ENCODE assay signal across 15 mouse cellular contexts in genomic region chr16:37686834-37687233, GRCm38 (mm10). TPM values are rescaled to one million over a fixed set of nuclear protein-coding genes. Genes with fewer than 3 reads are reported as not detected.
DNase-seq lines count a peak whose midpoint lies in the region; ATAC-seq lines count a peak whose summit lies in the region.
"Had no signal": no experiment of that assay in that cellular context is flagged by ENCODE, and none has a peak within 500 bp of the region (broad histone marks: within the 10 kb centered on the region; RNA-seq: fewer than 3 reads in every experiment).

No protein-coding gene starts in this region.

- DNase-seq in forebrain, embryonic 10.5 days (ENCODE audit: extremely low spot score, low spot score), result no peak
- DNase-seq in hindbrain, embryonic 11.5 days (ENCODE audit: low spot score), result no peak
- no peak for DNase-seq in liver, embryonic 13.5 days
- no peak for DNase-seq in T-cell, adult 2 months (ENCODE audit: low spot score)
- DNase-seq: cerebellum, adult 8-10 months; embryo, embryonic 11 days; lung, postnatal 14 days; right cerebral cortex, postnatal 14 days had no signal

- no peaks in the 10 kb centered on the region for H3K9me3 ChIP-seq in forebrain, embryonic 10.5 days
- H3K9me3 ChIP-seq in forebrain, embryonic 16.5 days (ENCODE audit: control insufficient read depth, low read length), result no peaks in the 10 kb centered on the region
- H3K9me3 ChIP-seq in hindbrain, embryonic 11.5 days (ENCODE audit: control insufficient read depth, low read length), result no peaks in the 10 kb centered on the region
- no peaks in the 10 kb centered on the region for H3K9me3 ChIP-seq in hindbrain, embryonic 16.5 days (ENCODE audit: control insufficient read depth, low read length)
- no peaks in the 10 kb centered on the region for H3K9me3 ChIP-seq in embryonic facial prominence, embryonic 12.5 days
- no peaks in the 10 kb centered on the region for H3K9me3 ChIP-seq in liver, embryonic 13.5 days (replicated peaks)
- H3K9me3 ChIP-seq: forebrain, embryonic 13.5 days; kidney, embryonic 15.5 days; limb, embryonic 13.5 days had no signal

- H3K4me3 ChIP-seq in forebrain, embryonic 10.5 days, result no peak overlapping the region
- no peak overlapping the region for H3K4me3 ChIP-seq in forebrain, embryonic 16.5 days (replicated peaks; ENCODE audit: low read length)
- H3K4me3 ChIP-seq in hindbrain, embryonic 11.5 days (ENCODE audit: low read depth, low read length), result no peak overlapping the region
- H3K4me3 ChIP-seq in hindbrain, embryonic 16.5 days (ENCODE audit: low read length), result no peak overlapping the region
- H3K4me3 ChIP-seq in embryonic facial prominence, embryonic 12.5 days, result no peak overlapping the region
- H3K4me3 ChIP-seq in liver, embryonic 13.5 days (replicated peaks), result 0 out of 2 replicates have a peak overlapping the region, but pooled peaks have one; percentile 8
- H3K4me3 ChIP-seq: forebrain, embryonic 13.5 days; kidney, embryonic 15.5 days; limb, embryonic 13.5 days had no signal

- H3K4me2 ChIP-seq in forebrain, embryonic 16.5 days (ENCODE audit: low read length), result no peak overlapping the region
- no peak overlapping the region for H3K4me2 ChIP-seq in hindbrain, embryonic 11.5 days (replicated peaks; ENCODE audit: low read depth, low read length)
- no peak overlapping the region for H3K4me2 ChIP-seq in hindbrain, embryonic 16.5 days (ENCODE audit: low read length)
- no peak overlapping the region for H3K4me2 ChIP-seq in embryonic facial prominence, embryonic 12.5 days (replicated peaks)
- H3K4me2 ChIP-seq in liver, embryonic 13.5 days, result peak overlapping the region; percentile 49
- H3K4me2 ChIP-seq: forebrain, embryonic 13.5 days; kidney, embryonic 15.5 days; limb, embryonic 13.5 days had no signal

- ATAC-seq in forebrain, embryonic 16.5 days, result no peak
- no peak for ATAC-seq in hindbrain, embryonic 11.5 days (ENCODE audit: low FRiP score)
- no peak for ATAC-seq in hindbrain, embryonic 16.5 days
- no peak for ATAC-seq in embryonic facial prominence, embryonic 12.5 days (ENCODE audit: insufficient number of reproducible peaks, insufficient read depth, low FRiP score, low TSS enrichment)
- ATAC-seq in liver, embryonic 13.5 days (ENCODE audit: low read depth), result peak; percentile 35; the same call in 1 of the 2 replicates
- ATAC-seq in activated CD4-positive, CD25-positive, alpha-beta regulatory T cell, adult 4 months, result no peak
- ATAC-seq: forebrain, embryonic 13.5 days had no signal

- H3K27me3 ChIP-seq in forebrain, embryonic 10.5 days (ENCODE audit: poor library complexity, severe bottlenecking), result peaks cover 19% of the 10 kb centered on the region
- no peaks in the 10 kb centered on the region for H3K27me3 ChIP-seq in forebrain, embryonic 16.5 days (replicated peaks; ENCODE audit: control insufficient read depth, insufficient read depth, low read length)
- H3K27me3 ChIP-seq in hindbrain, embryonic 11.5 days (ENCODE audit: control insufficient read depth, insufficient read depth, low read length), result no peaks in the 10 kb centered on the region
- H3K27me3 ChIP-seq in hindbrain, embryonic 16.5 days (replicated peaks; ENCODE audit: control insufficient read depth, insufficient read depth, low read length), result no peaks in the 10 kb centered on the region
- H3K27me3 ChIP-seq in embryonic facial prominence, embryonic 12.5 days, result no peaks in the 10 kb centered on the region
- H3K27me3 ChIP-seq in liver, embryonic 13.5 days, result no peaks in the 10 kb centered on the region
- H3K27me3 ChIP-seq: forebrain, embryonic 13.5 days; kidney, embryonic 15.5 days; limb, embryonic 13.5 days had no signal

- peak overlapping the region; percentile 21; the same call in 1 of the 2 replicates for H3K27ac ChIP-seq in forebrain, embryonic 10.5 days
- no peak overlapping the region for H3K27ac ChIP-seq in forebrain, embryonic 16.5 days (ENCODE audit: low read length)
- H3K27ac ChIP-seq in hindbrain, embryonic 11.5 days (ENCODE audit: low read depth, low read length), result peak overlapping the region; percentile 8; the same call in 1 of the 2 replicates
- no peak overlapping the region for H3K27ac ChIP-seq in hindbrain, embryonic 16.5 days (ENCODE audit: low read depth, low read length)
- peak overlapping the region; percentile 31; the same call in 1 of the 2 replicates for H3K27ac ChIP-seq in embryonic facial prominence, embryonic 12.5 days
- no peak overlapping the region for H3K27ac ChIP-seq in liver, embryonic 13.5 days
- H3K27ac ChIP-seq: forebrain, embryonic 13.5 days; kidney, embryonic 15.5 days; limb, embryonic 13.5 days had no signal

- WGBS in forebrain, embryonic 10.5 days, result 85% methylated on average over 12 of the region's 12 CpGs
- WGBS in forebrain, embryonic 16.5 days, result 82% methylated on average over 12 of the region's 12 CpGs
- WGBS in hindbrain, embryonic 11.5 days, result 84% methylated on average over 12 of the region's 12 CpGs
- WGBS in hindbrain, embryonic 16.5 days, result 66% methylated on average over 12 of the region's 12 CpGs
- WGBS in embryonic facial prominence, embryonic 12.5 days, result 76% methylated on average over 12 of the region's 12 CpGs
- WGBS in liver, embryonic 13.5 days (ENCODE audit: insufficient replicate concordance), result 25% methylated on average over 12 of the region's 12 CpGs

- H3K36me3 ChIP-seq in forebrain, embryonic 10.5 days (replicated peaks), result no peaks in the 10 kb centered on the region
- H3K36me3 ChIP-seq in forebrain, embryonic 16.5 days (ENCODE audit: control insufficient read depth, insufficient read depth), result no peaks in the 10 kb centered on the region
- no peaks in the 10 kb centered on the region for H3K36me3 ChIP-seq in hindbrain, embryonic 11.5 days (ENCODE audit: control insufficient read depth, insufficient read depth, low read length)
- no peaks in the 10 kb centered on the region for H3K36me3 ChIP-seq in hindbrain, embryonic 16.5 days (ENCODE audit: control insufficient read depth, insufficient read depth, low read length)
- no peaks in the 10 kb centered on the region for H3K36me3 ChIP-seq in embryonic facial prominence, embryonic 12.5 days
- H3K36me3 ChIP-seq in liver, embryonic 13.5 days, result no peaks in the 10 kb centered on the region
- H3K36me3 ChIP-seq: kidney, embryonic 15.5 days; limb, embryonic 13.5 days had no signal

- H3K9ac ChIP-seq in forebrain, embryonic 16.5 days (replicated peaks; ENCODE audit: low read depth, low read length), result no peak overlapping the region
- H3K9ac ChIP-seq in hindbrain, embryonic 11.5 days (ENCODE audit: low read depth, low read length), result no peak overlapping the region
- H3K9ac ChIP-seq in hindbrain, embryonic 16.5 days (ENCODE audit: low read depth, low read length), result no peak overlapping the region
- H3K9ac ChIP-seq in embryonic facial prominence, embryonic 12.5 days, result no peak overlapping the region
- H3K9ac ChIP-seq in liver, embryonic 13.5 days, result peak overlapping the region; percentile 49; the same call in 1 of the 2 replicates
- H3K9ac ChIP-seq: forebrain, embryonic 13.5 days; kidney, embryonic 15.5 days; limb, embryonic 13.5 days had no signal

- H3K4me1 ChIP-seq in forebrain, embryonic 10.5 days, result peaks cover 61% of the 10 kb centered on the region
- H3K4me1 ChIP-seq in forebrain, embryonic 16.5 days (replicated peaks; ENCODE audit: control insufficient read depth, insufficient read depth, low read length), result peaks cover 28% of the 10 kb centered on the region
- H3K4me1 ChIP-seq in hindbrain, embryonic 11.5 days (replicated peaks; ENCODE audit: control insufficient read depth, insufficient read depth, low read length), result peaks cover 13% of the 10 kb centered on the region; the same call in 1 of the 2 replicates
- H3K4me1 ChIP-seq in hindbrain, embryonic 16.5 days (ENCODE audit: control insufficient read depth, insufficient read depth, low read depth, low read length), result peaks cover 25% of the 10 kb centered on the region
- H3K4me1 ChIP-seq in embryonic facial prominence, embryonic 12.5 days, result peaks cover 45% of the 10 kb centered on the region
- peaks cover 64% of the 10 kb centered on the region for H3K4me1 ChIP-seq in liver, embryonic 13.5 days (replicated peaks)

RNA-seq across cellular contexts. Expression of gene Ndufb4, which starts 32.6 kb away (rescaled TPM):
- 44.8 and 47.6 TPM in 2 replicates for polyA plus RNA-seq in forebrain, embryonic 10.5 days (2016; fragmentation: Nextera tagmentation; extraction: Ambion mirVana)
- polyA plus RNA-seq in forebrain, embryonic 16.5 days (2015; fragmentation: Nextera tagmentation; extraction: Ambion mirVana), result 49.6 and 68.2 TPM in 2 replicates
- 54.0 and 60.0 TPM in 2 replicates for polyA plus RNA-seq in hindbrain, embryonic 11.5 days (2014; fragmentation: Nextera tagmentation; extraction: Ambion mirVana)
- 48.5 and 64.7 TPM in 2 replicates for polyA plus RNA-seq in hindbrain, embryonic 16.5 days (2015; fragmentation: Nextera tagmentation; extraction: Ambion mirVana)
- polyA plus RNA-seq in embryonic facial prominence, embryonic 12.5 days (2016; fragmentation: Nextera tagmentation; extraction: Ambion mirVana), result 60.6 and 66.1 TPM in 2 replicates
- 47.7 and 61.9 TPM in 2 replicates for polyA plus RNA-seq in liver, embryonic 13.5 days (2015; fragmentation: Nextera tagmentation; extraction: Ambion mirVana)
- 10 to 100 TPM; 47.3 to 60.5 TPM for polyA plus RNA-seq in activated CD4-positive, CD25-positive, alpha-beta regulatory T cell, adult 4 months (2017; shearing (Covaris generic))

Comparison
In these comparisons a context has a peak if more than half of its experiments do, and no peak if none do; other contexts are left out.
1. H3K27ac ChIP-seq: peak in forebrain, embryonic 10.5 days (single experiment), hindbrain, embryonic 11.5 days (single experiment) and embryonic facial prominence, embryonic 12.5 days (single experiment); none in forebrain, embryonic 16.5 days (single experiment), hindbrain, embryonic 16.5 days (single experiment) and liver, embryonic 13.5 days (single experiment).